Mouse (Mus musculus) midbrain, postnatal 0 days (tissue): ENCODE measurements around the gene Gm10198. TPM values are rescaled to one million over a fixed set of nuclear protein-coding genes. Genes with fewer than 3 reads are reported as not detected.

Experiments
- ATAC-seq: fragments of 200-750 bp; cut with Nextera tagmentation; 2 replicates; pipeline ENCODE4 v1.8.0; 2017; ENCODE audit warnings: moderate number of reproducible peaks, mild to moderate bottlenecking, moderate TSS enrichment, moderate library complexity; ENCODE audit not compliant: low FRiP score
- DNase-seq: peaks from one replicate; pipeline ENCODE4 v3.0.0-alpha.2; 2015; ENCODE audit warnings: low spot score
- H3K27ac ChIP-seq: fragments of 300-500 bp; sonication (generic); 2 replicates; pipeline ENCODE4 v1.5.1; 2014; ENCODE audit warnings: low read depth, mild to moderate bottlenecking, low read length, mixed read lengths
- H3K27me3 ChIP-seq: fragments of 300-500 bp; sonication (generic); 2 replicates; pipeline ENCODE4 v1.6.1; 2014; ENCODE audit warnings: low read length, control low read depth, mixed read lengths; ENCODE audit not compliant: insufficient read depth
- H3K36me3 ChIP-seq: fragments of 300-500 bp; sonication (generic); 2 replicates; pipeline ENCODE4 v1.6.1; 2014; ENCODE audit warnings: low read length, control low read depth, mixed read lengths; ENCODE audit not compliant: insufficient read depth
- H3K4me1 ChIP-seq: fragments of 300-500 bp; sonication (generic); 2 replicates; pipeline ENCODE4 v1.6.1; 2014; ENCODE audit warnings: mild to moderate bottlenecking, control low read depth, antibody characterized with exemption, low read length, mixed read lengths; ENCODE audit not compliant: insufficient read depth
- H3K4me2 ChIP-seq: fragments of 300-500 bp; sonication (generic); 2 replicates; pipeline ENCODE4 v1.6.1; 2014; ENCODE audit warnings: low read depth, mild to moderate bottlenecking, low read length, mixed read lengths; ENCODE audit not compliant: poor library complexity, severe bottlenecking
- H3K4me3 ChIP-seq: fragments of 300-500 bp; sonication (generic); 2 replicates; pipeline ENCODE4 v1.5.1; 2014; ENCODE audit warnings: low read depth, mild to moderate bottlenecking, low read length, moderate library complexity
- H3K9ac ChIP-seq: fragments of 300-500 bp; sonication (generic); replicated peaks from 2 replicates; pipeline ENCODE4 v1.6.1; 2014; ENCODE audit warnings: mild to moderate bottlenecking, low read length, moderate library complexity, mixed read lengths; ENCODE audit not compliant: poor library complexity, severe bottlenecking
- H3K9me3 ChIP-seq: fragments of 300-500 bp; sonication (generic); 2 replicates; pipeline ENCODE4 v1.6.1; 2016; ENCODE audit warnings: low read length, control low read depth
- CTCF ChIP-seq: IDR thresholded peaks from 2 replicates; pipeline ENCODE4 v1.5.1; 2016; ENCODE audit warnings: antibody characterized with exemption, mild to moderate bottlenecking
- WGBS: fragments of 180-500 bp; shearing (Covaris S2); extraction: QIAGEN DNeasy Blood & Tissue Kit; methylation state at CpG from one replicate; pipeline ENCODE4 v1.1.7; 2014; 5-methylcytosine and 5-hydroxymethylcytosine counted together
- polyA plus RNA-seq: library from polyadenylated mRNA; unstranded; fragments of >200 nt; fragmentation: Nextera tagmentation; extraction: Ambion mirVana; gene quantifications from 2 replicates; pipeline ENCODE4 v1.2.1, GENCODE M21; 2015
- total RNA-seq: library from RNA; depleted of rRNA; stranded (reverse); fragments of >200 nt; gene quantifications from 2 replicates; pipeline ENCODE4 v1.2.3, GENCODE M21; 2014; rRNA removed

The Gm10198 gene
- total and polyA plus RNA-seq, 2 experiments from 2014 or later: not detected

DNA sequence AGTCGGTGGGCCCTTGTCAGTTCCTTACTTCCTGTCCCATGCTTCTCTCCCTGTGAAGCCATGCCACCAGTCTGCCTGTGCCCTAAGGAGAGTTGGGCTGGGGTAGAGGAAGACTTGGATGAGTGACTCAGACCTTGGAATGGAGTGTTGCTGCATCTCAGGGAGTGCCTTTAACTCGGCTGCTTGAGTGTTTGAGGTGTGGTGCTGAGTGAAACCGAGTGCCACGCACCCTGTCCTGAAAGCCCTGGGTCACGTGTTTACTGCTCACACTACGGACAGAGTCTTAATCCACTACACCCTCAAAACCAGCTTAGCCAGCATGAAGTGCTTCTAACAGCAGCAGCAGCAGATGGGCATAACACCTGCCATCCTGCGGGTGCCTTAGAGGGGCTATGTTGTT is 30.5 kb downstream of the Gm10198 start:
- DNase-seq (no peak), ATAC-seq (no peak)
- H3K4me2 ChIP-seq: no peak overlapping the region
- H3K4me3 ChIP-seq: no peak overlapping the region
- H3K27ac ChIP-seq: no peak overlapping the region
- no peaks in the 10 kb centered on the region for H3K4me1 ChIP-seq
- no peaks in the 10 kb centered on the region for H3K9me3 ChIP-seq
- no peak overlapping the region for H3K9ac ChIP-seq
- H3K36me3 ChIP-seq: no peaks in the 10 kb centered on the region
- 83% methylated on average over 7 of the region's 7 CpGs for WGBS
- TF ChIP-seq CTCF: no peak
- no peaks in the 10 kb centered on the region for H3K27me3 ChIP-seq

DNA sequence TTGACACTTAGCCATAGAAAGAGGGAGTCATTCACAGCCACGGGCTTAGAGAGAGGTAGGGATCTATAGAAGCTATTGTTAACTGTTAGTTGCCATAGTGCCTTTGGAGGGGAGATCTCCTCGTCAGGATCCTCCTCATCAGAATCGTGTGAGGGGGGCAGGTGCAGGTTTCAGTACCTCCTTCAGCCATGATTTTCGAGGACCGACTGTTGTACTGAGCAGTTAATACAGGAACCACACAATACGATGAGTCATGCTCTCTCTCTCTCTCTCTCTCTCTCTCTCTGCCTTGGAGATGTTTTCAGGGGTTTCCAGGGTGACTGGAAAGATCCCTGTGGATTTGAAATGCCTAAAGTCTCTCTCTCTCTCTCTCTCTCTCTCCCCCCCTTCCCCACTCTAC is 31.5 kb downstream of the Gm10198 start:
- no peaks in the 10 kb centered on the region for H3K4me1 ChIP-seq

GRCm38 (mm10) chr13:111634163-111635160 is 41.9 kb downstream of the Gm10198 start:
- DNase-seq (no peak), ATAC-seq (no peak)
- Histone ChIP-seq H3K4me3 (no peak overlapping the region), H3K9me3 (no peaks in the 10 kb centered on the region), H3K27ac (no peak overlapping the region), H3K4me1 (no peaks in the 10 kb centered on the region), H3K36me3 (no peaks in the 10 kb centered on the region), H3K4me2 (no peak overlapping the region), H3K9ac (no peak overlapping the region), H3K27me3 (no peaks in the 10 kb centered on the region)
- no peak for TF ChIP-seq CTCF
- WGBS: 92% methylated on average over 14 of the region's 16 CpGs

More for the DNA sequence above, 31.5 kb downstream of the Gm10198 start:
- DNase-seq (no peak), ATAC-seq (no peak)
- no peaks in the 10 kb centered on the region for H3K27me3 ChIP-seq
- no peak for TF ChIP-seq CTCF
- H3K4me3 ChIP-seq: no peak overlapping the region
- WGBS: 36% methylated on average over 6 of the region's 6 CpGs
- H3K27ac ChIP-seq: no peak overlapping the region
- no peaks in the 10 kb centered on the region for H3K36me3 ChIP-seq
- H3K9ac ChIP-seq: no peak overlapping the region
- H3K4me2 ChIP-seq: no peak overlapping the region
- H3K9me3 ChIP-seq: no peaks in the 10 kb centered on the region

DNA sequence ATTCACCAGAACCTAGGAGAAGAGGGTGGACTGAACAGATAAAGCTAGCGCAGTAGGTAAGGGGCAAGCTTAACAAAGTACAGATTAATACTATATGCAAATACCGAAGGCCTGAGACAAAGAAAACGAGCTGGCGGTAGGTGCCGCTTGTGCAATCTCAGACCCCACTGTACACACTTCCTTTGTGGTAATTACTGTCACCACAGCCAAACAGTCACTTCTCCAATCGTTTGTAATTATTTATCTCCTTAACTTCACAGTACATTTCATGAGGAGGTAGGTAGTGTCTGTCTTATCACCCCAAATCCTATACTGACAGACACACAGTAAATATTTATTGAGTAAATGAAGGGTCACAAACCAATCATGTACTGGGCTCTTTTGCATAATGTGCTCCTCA is 47.7 kb downstream of the Gm10198 start:
- Histone ChIP-seq H3K27me3 (no peaks in the 10 kb centered on the region), H3K9me3 (no peaks in the 10 kb centered on the region), H3K9ac (no peak overlapping the region), H3K36me3 (no peaks in the 10 kb centered on the region), H3K4me3 (no peak overlapping the region), H3K27ac (no peak overlapping the region), H3K4me1 (no peaks in the 10 kb centered on the region), H3K4me2 (no peak overlapping the region)
- ATAC-seq (no peak), DNase-seq (no peak)
- TF ChIP-seq CTCF: no peak
- WGBS: 85% methylated on average over 6 of the region's 6 CpGs

Other genes with a start within 250 kb of the Gm10198 start
- 49.3 and 72.4 TPM in 2 replicates for gene Gpbp1, start 102.7 kb upstream of the Gm10198 start, total RNA-seq
- gene Gpbp1, start 102.7 kb upstream of the Gm10198 start, polyA plus RNA-seq: 76.8 and 85.3 TPM in 2 replicates
- not detected in 2 replicates for gene Gm49496, start 42.8 kb upstream of the Gm10198 start, total RNA-seq
- gene Gm49496, start 42.8 kb upstream of the Gm10198 start, polyA plus RNA-seq: not detected in 2 replicates
- 29.2 and 32.6 TPM in 2 replicates for gene Mier3, start 88.2 kb downstream of the Gm10198 start, total RNA-seq
- gene Mier3, start 88.2 kb downstream of the Gm10198 start, polyA plus RNA-seq: 13.6 and 14.6 TPM in 2 replicates
- gene Map3k1, start 216.2 kb downstream of the Gm10198 start, total RNA-seq: 16.3 and 19.2 TPM in 2 replicates
- gene Map3k1, start 216.2 kb downstream of the Gm10198 start, polyA plus RNA-seq: 6.1 and 6.2 TPM in 2 replicates